Mouse (Mus musculus) embryonic fibroblast, embryonic 13.5 days (primary cell): Measurements from ENCODE around the gene Gm48551.

Source experiments
- CTCF ChIP-seq: IDR thresholded peaks from 2 replicates; pipeline ENCODE4 v1.5.1; 2011; ENCODE audit warnings: mild to moderate bottlenecking, control low read depth, low read length, moderate library complexity, borderline replicate concordance; ENCODE audit not compliant: insufficient read depth
- POLR2A ChIP-seq: IDR thresholded peaks from 2 replicates; pipeline ENCODE4 v1.6.1; 2011; ENCODE audit warnings: low read depth, mild to moderate bottlenecking, control low read depth, low read length, moderate library complexity

- no peak for TF ChIP-seq POLR2A
- no peak for TF ChIP-seq CTCF
These were observed 28.7 kb upstream of the Gm48551 start for GRCm38 (mm10) chr10:81355533-81355932.
